Mouse (Mus musculus) liver, embryonic 12.5 days (tissue): ENCODE results near the gene Olfr744. TPM values are rescaled to one million over a fixed set of nuclear protein-coding genes. Genes with fewer than 3 reads are reported as not detected.
"Not testable (repeated sequence)": the region's sequence is repeated elsewhere in the genome, so short reads cannot be mapped to it uniquely, and the experiment has no call there.

ENCODE experiments used
- ATAC-seq: fragments of 200-750 bp; cut with Nextera tagmentation; 2 replicates; pipeline ENCODE4 v1.8.0; 2017; ENCODE audit warnings: moderate number of reproducible peaks, mild to moderate bottlenecking, moderate library complexity
- H3K27ac ChIP-seq: fragments of 300-500 bp; sonication (generic); 2 replicates; pipeline ENCODE4 v1.5.1; 2016; ENCODE audit warnings: mild to moderate bottlenecking
- H3K27me3 ChIP-seq: fragments of 300-500 bp; sonication (generic); replicated peaks from 2 replicates; pipeline ENCODE4 v1.6.1; 2016; ENCODE audit warnings: mild to moderate bottlenecking, moderate library complexity
- H3K36me3 ChIP-seq: fragments of 300-500 bp; sonication (generic); 2 replicates; pipeline ENCODE4 v1.6.1; 2016; ENCODE audit warnings: mild to moderate bottlenecking, moderate library complexity
- H3K4me1 ChIP-seq: fragments of 300-500 bp; sonication (generic); 2 replicates; pipeline ENCODE4 v1.6.1; 2016
- H3K4me2 ChIP-seq: fragments of 300-500 bp; sonication (generic); 2 replicates; pipeline ENCODE4 v1.6.1; 2016; ENCODE audit warnings: mild to moderate bottlenecking, moderate library complexity
- H3K4me3 ChIP-seq: fragments of 300-500 bp; sonication (generic); 2 replicates; pipeline ENCODE4 v1.5.1; 2016; ENCODE audit warnings: mild to moderate bottlenecking, moderate library complexity
- H3K9ac ChIP-seq: fragments of 300-500 bp; sonication (generic); 2 replicates; pipeline ENCODE4 v1.6.1; 2016; ENCODE audit warnings: mild to moderate bottlenecking, moderate library complexity
- H3K9me3 ChIP-seq: fragments of 300-500 bp; sonication (generic); replicated peaks from 2 replicates; pipeline ENCODE4 v1.6.1; 2016; ENCODE audit warnings: mild to moderate bottlenecking, moderate library complexity
- WGBS: fragments of 180-500 bp; shearing (Covaris S2); methylation state at CpG from one replicate; pipeline ENCODE4 v1.1.7; 2016; ENCODE audit not compliant: insufficient replicate concordance; 5-methylcytosine and 5-hydroxymethylcytosine counted together
- polyA plus RNA-seq: library from polyadenylated mRNA; unstranded; fragments of >200 nt; fragmentation: Nextera tagmentation; extraction: Ambion mirVana; gene quantifications from 2 replicates; pipeline ENCODE4 v1.2.1, GENCODE M21; 2016

Gene Olfr744
- polyA plus RNA-seq: not detected in 2 replicates

- Histone ChIP-seq H3K9me3 (0 out of 2 replicates have a peak, but pooled peaks cover 3% of the 10 kb centered on the region), H3K27me3 (no peaks in the 10 kb centered on the region), H3K4me3 (no peak within 1 kb of the TSS), H3K36me3 (no peaks in the 10 kb centered on the region), H3K4me1 (no peaks in the 10 kb centered on the region), H3K4me2 (no peak within 1 kb of the TSS), H3K27ac (no peak within 1 kb of the TSS), H3K9ac (no peak within 1 kb of the TSS)
- 80% methylated on average over 2 of the region's 2 CpGs for WGBS
- no peak for ATAC-seq
These were observed at the start of gene Olfr744 for GRCm38 (mm10) chr14:50614579-50614978. Gene Olfr744 (plus strand): TSS chr14:50614879.

- not testable (repeated sequence) for H3K27me3 ChIP-seq, H3K4me2 ChIP-seq, H3K36me3 ChIP-seq, H3K27ac ChIP-seq, H3K4me1 ChIP-seq, H3K9me3 ChIP-seq, ATAC-seq, H3K9ac ChIP-seq, H3K4me3 ChIP-seq
- 50% methylated on average over 1 of the region's 1 CpGs for WGBS
These were observed 41.6 kb upstream of the Olfr744 start for GRCm38 (mm10) chr14:50573056-50573455.

GRCm38 (mm10) chr14:50639088-50639487 is 24.4 kb downstream of the Olfr744 start, which contains the start of gene Olfr745:
Gene Olfr745 (plus strand): TSS chr14:50639388.
- Histone ChIP-seq H3K27ac (no peak within 1 kb of the TSS), H3K9ac (no peak within 1 kb of the TSS), H3K4me2 (no peak within 1 kb of the TSS), H3K36me3 (no peaks in the 10 kb centered on the region), H3K27me3 (no peaks in the 10 kb centered on the region), H3K4me1 (no peaks in the 10 kb centered on the region), H3K9me3 (no peaks in the 10 kb centered on the region), H3K4me3 (no peak within 1 kb of the TSS)
- WGBS: 67% methylated on average over 2 of the region's 2 CpGs
- no peak for ATAC-seq

GRCm38 (mm10) chr14:50646783-50647182 is 32.1 kb downstream of the Olfr744 start, which contains the start of gene Olfr746:
Gene Olfr746 (plus strand): TSS chr14:50647083.
- no peaks in the 10 kb centered on the region for H3K9me3 ChIP-seq
- H3K9ac ChIP-seq: no peak within 1 kb of the TSS
- no peaks in the 10 kb centered on the region for H3K4me1 ChIP-seq
- no peak within 1 kb of the TSS for H3K27ac ChIP-seq
- ATAC-seq: no peak
- H3K36me3 ChIP-seq: no peaks in the 10 kb centered on the region
- H3K4me3 ChIP-seq: no peak within 1 kb of the TSS
- no peaks in the 10 kb centered on the region for H3K27me3 ChIP-seq
- H3K4me2 ChIP-seq: no peak within 1 kb of the TSS

Other genes with a start within 250 kb of the Olfr744 start
- not detected in 2 replicates for gene Olfr736, start 233.7 kb upstream of the Olfr744 start, polyA plus RNA-seq
- not detected in 2 replicates for gene Olfr738, start 207.3 kb upstream of the Olfr744 start, polyA plus RNA-seq
- gene Olfr739, start 196.3 kb upstream of the Olfr744 start, polyA plus RNA-seq: not detected in 2 replicates
- gene Olfr740, start 169.3 kb upstream of the Olfr744 start, polyA plus RNA-seq: not detected in 2 replicates
- not detected in 2 replicates for gene Olfr741, start 142.1 kb upstream of the Olfr744 start, polyA plus RNA-seq
- gene Olfr742, start 111.3 kb upstream of the Olfr744 start, polyA plus RNA-seq: not detected in 2 replicates
- gene Olfr743, start 93.0 kb upstream of the Olfr744 start, polyA plus RNA-seq: not detected in 2 replicates
- not detected in 2 replicates for gene Olfr745, start 24.5 kb downstream of the Olfr744 start, polyA plus RNA-seq
- not detected in 2 replicates for gene Olfr746, start 32.2 kb downstream of the Olfr744 start, polyA plus RNA-seq
- gene Olfr747, start 78.3 kb downstream of the Olfr744 start, polyA plus RNA-seq: not detected in 2 replicates
- gene Olfr748, start 92.5 kb downstream of the Olfr744 start, polyA plus RNA-seq: not detected in 2 replicates
- not detected in 2 replicates for gene Olfr749, start 130.2 kb downstream of the Olfr744 start, polyA plus RNA-seq
- gene Ttc5, start 170.6 kb downstream of the Olfr744 start, polyA plus RNA-seq: 27.3 and 27.9 TPM in 2 replicates
- gene Ccnb1ip1, start 192.9 kb downstream of the Olfr744 start, polyA plus RNA-seq: not detected in 2 replicates
- 44.8 and 45.8 TPM in 2 replicates for gene Parp2, start 193.0 kb downstream of the Olfr744 start, polyA plus RNA-seq